Mouse (Mus musculus) spleen, adult 18-20 months (tissue): ENCODE results near the gene Mllt1.
"Not testable (repeated sequence)": the region's sequence is repeated elsewhere in the genome, so short reads cannot be mapped to it uniquely, and the experiment has no call there.

Experiments
- DNase-seq, 2 experiments: peaks; one replicate each; pipeline ENCODE4 v3.0.0; 2022; ENCODE audit warnings: mixed read lengths in 2 of 2

Gene Mllt1

DNA sequence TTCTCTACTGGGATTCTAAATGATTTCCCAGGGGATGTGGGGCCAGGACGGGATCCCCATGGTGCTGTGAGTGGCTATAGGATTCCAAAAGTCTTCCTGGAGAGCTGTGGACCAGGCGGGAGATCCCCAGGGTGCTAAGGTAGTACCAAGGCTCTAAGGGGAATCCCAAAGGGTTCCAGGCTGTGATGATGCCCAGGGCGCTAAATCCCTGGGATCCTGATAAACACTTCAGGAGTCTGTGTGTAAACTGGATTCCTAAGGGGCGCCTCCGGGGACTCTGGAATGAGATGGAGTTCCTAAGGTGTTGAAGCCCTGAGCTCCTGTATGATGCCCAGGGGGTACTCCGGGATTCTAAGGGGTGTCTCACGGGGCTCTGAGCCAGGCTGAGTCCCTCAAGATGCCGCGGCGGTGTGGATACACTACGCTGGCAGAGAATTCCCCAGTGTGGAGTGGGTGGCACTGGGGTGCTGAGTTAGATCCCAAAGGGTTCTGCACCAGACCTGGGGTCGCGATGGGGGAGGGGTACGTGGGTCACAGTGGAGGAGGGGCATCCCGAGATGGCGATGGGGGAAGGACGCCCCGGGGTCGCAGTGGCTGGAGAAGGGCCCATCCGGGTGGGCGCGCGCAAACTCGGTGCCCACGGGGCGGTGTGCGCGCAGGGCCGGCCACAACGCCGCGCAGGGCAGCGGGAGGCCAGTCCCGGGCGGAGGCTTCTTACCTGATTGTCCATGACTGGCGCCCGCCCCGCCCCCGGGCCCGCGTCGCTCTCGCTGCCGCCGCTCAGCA, 477 bp downstream of the Mllt1 start:
- DNase-seq = no peak

DNA sequence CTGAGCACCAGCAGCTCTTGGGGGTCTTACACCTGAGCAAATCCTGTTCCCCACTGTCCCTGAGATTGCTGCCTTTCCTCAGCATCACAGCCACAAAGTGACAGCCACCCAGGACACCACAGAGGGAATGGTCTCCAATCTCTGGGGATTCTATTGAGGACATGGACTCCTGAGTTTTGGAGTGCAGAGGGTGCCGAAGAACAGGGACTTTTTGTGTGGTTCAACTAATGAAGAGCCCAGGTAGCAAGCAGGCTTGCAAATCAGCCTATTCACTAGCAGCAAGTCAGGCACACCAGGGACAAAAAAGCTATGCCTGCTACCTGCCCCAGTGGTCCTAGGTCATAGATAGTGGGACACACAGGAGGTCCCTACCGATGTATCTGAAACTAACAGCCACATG, 1.8 kb downstream of the Mllt1 start:
- DNase-seq = no peak

DNA sequence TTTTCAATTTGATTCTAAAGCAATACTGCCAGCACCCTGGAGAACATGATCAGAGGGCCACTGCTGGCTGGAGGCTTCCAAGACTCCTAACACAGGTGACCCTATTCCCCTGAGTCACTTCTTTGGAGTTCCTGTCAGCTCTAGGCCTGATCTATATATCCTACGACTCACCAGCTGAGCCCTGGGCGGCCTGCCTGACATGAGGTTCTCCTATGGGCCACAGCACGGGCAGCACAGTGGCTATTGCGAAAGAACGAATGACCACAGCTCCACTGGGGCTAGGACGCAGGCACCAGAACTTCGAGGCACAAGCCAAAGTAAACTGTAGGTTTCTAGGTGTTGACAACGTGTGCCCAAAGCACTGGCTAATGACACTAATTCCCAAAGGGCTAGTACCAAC, 5.2 kb downstream of the Mllt1 start:
- DNase-seq = no peak

DNA sequence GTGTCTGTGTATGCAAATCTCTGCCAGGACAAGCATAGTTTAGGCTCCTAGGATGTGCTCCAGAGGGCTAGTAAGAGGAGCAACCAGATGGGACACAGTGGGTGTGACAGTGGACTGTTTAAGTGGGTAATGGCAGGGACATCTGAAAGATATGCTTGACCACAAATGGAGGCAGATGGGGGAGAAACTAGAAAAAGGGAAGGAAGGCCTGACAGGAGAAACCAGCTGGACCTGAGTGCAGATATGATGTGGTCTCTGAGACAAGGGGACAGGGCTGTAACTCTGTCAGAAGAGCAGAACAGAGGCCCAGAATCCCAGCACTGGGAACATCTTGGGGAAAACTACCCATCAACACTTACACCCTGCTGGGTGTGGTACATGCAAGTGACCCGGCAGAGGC, 5.7 kb downstream of the Mllt1 start:
- DNase-seq = no peak

DNA sequence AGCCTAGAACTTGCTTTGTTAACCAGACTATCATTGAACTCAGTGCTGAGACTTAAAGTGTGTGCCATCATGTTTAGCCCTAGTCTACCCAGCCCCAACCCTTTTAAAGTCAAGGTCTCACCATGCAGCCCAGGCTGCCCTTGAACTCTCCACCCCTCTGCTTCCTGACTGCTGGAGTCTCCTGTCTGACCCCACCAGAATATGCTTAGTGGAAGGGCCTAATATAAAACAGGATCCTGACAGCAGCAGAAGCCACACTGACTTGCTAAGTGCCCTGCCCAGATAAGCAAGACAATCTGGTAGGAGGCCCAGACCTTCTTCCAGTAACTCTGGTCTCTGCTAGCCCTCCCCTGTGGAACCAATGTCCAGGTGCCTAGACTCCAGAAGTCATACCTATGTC, 6.1 kb downstream of the Mllt1 start:
- DNase-seq = no peak

DNA sequence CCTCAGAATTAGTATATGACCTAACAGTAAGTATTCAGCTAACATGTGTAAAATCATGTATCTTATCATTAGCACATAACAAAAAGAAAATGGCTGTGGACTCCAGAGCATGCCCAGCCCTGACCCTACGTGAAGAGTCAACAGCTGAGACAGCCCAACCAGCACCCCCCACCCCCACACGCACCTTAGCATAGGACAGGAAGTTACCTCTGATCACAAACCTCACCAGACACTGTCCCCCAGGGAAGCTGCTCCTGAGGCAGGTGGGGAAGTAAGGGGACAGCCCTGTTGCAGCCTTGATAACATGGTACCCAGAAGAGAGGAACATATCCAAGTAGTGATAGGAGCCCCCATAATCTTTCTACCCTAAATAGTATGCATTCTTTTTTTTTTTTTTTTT, 9.2 kb downstream of the Mllt1 start:
- DNase-seq = no peak

DNA sequence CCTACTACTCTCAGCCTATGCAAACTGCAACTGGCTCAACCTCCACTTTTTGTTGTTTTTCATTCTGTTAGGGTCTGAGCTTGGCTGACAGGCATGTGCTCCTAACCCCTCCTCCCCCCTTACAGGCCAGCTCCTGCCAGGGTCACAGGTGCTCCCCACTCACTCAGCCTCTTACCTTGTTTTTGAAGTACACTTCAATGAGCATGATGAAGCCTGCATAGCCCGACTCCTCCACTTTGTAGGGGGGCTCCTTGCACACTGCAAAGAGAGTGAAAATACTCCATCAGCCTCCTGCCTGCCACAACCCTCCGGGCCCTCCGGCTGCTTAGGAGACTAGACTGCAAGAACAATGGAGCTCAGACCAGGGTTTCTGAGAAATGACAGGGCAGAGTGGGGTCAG, 15.5 kb downstream of the Mllt1 start:
- DNase-seq = no peak

DNA sequence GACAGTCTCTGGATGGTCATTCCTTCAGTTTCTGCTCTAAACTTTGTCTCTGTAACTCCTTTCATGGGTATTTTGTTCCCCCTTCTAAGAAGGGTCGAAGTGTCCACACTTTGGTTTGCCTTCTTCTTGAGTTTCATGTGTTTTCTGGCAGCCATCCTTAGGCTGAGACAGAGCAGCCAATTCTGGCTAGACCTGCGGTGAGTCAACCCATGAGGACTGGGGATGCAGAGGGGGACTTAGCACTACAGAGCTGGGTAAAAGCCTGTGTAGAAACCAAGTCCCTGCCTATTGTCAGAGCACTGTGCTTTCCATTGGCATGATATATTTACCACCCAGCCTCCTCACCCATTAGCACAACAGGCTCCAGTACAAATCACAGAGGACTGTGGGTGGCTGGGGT, 18.0 kb downstream of the Mllt1 start:
- no peak for DNase-seq

DNA sequence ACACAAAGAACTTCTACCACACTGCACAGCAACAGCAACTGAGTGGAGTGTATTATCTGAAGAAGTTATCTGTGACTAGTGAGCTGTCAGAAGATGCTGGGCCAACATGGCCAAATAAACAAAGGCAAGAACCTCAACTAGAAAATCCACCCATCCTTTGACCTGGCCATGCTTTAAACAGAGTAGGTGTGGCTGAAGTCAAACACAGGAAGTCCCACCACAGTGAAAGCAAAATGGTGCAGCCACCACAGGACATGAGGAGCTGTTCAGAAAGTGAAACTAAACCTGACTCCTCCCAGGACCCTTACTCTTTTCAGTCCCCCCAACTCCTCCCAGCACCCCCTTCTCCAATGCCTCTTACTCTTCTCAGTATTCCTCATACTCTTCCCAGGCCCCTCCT, 21.8 kb downstream of the Mllt1 start:
- DNase-seq = no peak

DNA sequence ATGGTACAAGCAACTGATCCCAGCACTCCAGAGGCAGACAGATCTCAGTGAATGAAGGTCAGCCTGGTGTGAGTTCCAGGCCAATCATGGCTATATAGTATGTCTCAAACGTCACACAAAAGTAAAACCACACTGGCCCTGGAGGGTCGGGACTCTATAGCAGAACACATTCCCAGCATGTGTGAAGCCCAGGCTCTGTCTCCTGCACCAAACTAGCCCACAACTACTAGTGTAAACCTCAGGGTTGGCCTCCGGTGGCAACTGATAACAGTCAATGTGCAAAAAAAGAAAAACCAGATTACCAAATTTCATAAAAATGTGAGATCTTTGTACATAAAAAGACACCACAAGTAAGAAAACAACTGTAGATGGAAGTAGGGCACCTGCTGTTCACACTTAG, 22.2 kb downstream of the Mllt1 start:
- no peak for DNase-seq

DNA sequence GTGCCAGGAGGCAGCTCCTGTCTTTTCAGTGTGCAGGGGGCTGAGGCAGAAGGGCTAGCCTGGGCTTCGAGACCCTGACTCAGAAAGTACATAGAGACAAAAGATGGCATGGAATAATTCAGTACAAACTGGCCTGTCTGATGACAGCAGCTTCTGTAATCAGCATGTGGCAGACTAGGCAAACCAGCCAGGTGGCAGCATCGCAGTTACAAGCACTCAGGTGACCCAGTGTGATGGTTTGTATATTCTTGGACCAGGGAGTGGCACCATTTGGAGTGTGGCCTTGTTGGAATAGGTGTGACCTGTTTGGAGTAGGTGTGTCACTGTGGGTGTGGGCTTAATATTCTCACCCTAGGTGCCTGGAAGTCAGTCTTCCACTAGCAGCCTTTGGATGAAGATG, 25.5 kb downstream of the Mllt1 start:
- DNase-seq = not testable (repeated sequence)

DNA sequence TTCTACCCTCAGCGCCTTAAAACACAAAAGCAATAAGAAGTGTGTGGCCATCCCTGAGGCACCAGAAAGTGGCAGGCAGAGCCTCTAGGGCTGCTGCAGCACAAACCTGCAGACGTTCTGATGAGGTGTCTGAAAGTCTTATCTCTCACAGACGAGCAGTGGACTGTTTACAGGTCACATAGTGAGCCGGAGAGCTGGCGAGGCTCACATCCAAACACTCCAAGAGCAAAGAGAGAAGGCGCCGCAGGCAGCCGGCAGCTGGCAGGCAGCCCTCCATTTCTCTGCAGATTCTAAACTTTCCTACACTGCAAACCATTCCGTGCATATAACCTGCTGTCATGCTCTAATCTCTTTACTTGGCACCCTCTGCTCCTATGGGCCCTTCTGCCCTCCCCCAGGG, 27.3 kb downstream of the Mllt1 start:
- DNase-seq = no peak

DNA sequence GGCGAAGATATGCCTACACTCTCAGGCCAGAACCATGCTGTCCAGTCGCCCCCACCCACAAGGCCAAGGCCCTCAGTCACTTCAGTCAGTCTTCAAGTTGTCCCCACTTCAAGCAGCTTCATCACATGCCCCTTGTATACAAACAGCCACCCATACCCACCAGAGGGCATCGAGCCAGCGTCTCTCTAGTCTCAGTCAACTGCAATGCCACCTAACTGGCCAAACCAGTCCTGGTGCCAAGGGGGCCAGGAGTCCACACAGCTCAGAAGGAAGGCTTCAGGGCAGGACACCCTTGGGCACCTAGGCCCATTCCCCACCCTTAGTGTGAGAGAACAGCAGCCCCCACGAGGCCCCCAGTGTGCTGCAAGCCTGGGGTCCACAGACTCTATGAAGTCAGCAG, 28.1 kb downstream of the Mllt1 start:
- no peak for DNase-seq

DNA sequence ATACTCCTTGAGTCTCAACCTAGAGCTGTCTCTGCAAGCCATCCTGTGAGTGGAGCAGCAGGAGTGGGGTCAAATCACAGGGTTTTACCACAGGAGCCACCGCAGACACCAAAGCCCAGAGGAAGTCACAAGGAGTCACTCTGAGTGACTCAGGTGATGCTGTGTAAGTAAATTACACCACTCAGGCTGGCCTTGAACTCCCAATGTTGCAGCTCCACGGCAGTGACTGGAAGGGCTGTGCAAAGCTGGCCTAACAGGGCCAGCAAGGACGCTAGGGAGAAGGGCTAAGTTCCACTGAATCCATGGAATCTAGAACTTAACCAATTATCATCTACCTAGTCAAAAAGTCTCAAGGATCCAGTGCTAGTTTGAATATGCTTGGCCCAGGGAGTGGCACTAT, 29.0 kb downstream of the Mllt1 start:
- no peak for DNase-seq

DNA sequence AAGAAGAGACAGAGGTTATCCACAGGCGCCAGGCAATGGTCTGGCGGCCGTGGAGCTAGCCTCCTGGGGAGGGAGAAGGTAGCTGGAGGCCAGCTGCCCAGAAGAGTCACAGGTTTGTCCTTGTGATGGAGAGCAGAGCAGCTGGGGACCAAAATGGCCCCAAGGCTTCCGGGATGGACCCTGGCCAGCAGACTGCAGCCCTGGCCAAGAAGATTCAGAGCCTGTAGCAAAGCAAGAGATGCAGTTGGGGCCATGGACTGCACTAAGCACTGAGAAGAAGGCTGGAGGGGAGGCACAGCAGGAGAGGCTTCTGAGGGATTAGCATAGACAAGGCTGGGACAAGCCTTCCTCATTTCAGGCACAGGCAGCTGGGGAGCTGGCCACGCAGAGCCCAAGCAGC, 32.5 kb downstream of the Mllt1 start:
- no peak for DNase-seq

DNA sequence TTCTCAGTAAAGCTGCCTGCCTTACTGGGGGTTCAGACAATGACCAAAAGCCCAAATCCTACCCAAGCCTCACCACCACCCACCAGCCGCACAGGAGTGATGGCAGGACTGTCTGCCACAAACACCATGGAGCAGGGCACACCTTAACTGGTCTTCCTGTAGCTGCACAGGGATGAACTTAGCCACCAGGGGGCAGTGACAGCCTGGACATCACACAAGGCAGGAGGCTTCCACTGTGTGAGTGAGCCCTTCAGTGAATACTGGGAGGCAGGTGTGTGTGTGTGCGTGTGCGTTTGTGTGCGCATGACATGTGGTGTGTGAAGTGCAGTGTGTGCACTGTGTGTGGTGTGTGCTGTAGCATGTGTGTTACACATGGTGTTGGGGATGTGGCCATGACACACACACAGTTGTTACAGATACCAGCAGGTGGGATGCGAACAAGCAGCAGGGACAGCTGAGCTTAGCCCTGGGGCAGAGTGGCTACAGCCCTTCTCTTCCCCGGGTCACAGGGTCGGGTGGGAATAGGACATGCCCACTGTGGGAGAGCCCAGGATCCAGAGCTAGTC, 37.5 kb downstream of the Mllt1 start:
- peak; percentile 61 to 80 for DNase-seq

DNA sequence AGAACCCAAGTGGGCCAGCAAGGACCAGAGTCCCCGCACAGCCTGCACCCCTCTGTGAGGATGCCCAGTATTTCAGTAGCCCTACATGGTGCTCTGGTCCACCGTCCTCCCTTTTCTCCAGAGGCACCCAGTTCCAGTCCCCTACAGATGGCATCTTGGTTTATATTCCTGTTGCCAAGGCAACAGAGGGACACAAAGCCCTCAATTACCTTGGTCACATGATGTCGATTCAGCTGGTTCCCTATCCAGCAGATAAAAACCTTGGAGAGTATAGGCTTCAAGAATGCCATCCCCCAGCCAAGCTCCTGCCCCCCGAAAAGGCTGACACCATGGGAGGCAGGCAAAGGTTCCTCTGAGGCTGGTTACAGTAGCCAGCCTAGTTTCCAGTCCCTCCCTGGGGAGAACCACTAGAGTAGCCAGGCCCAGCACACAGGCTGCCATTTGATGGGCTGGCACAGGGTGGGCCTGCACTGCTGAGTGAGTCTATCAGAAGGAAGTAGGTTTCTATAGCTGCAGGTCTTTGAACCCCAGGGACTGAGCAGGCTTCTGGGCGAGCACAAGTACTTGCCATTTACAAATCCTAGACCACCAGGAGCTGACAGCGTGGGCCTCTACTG, 38.6 kb downstream of the Mllt1 start:
- DNase-seq = no peak

DNA sequence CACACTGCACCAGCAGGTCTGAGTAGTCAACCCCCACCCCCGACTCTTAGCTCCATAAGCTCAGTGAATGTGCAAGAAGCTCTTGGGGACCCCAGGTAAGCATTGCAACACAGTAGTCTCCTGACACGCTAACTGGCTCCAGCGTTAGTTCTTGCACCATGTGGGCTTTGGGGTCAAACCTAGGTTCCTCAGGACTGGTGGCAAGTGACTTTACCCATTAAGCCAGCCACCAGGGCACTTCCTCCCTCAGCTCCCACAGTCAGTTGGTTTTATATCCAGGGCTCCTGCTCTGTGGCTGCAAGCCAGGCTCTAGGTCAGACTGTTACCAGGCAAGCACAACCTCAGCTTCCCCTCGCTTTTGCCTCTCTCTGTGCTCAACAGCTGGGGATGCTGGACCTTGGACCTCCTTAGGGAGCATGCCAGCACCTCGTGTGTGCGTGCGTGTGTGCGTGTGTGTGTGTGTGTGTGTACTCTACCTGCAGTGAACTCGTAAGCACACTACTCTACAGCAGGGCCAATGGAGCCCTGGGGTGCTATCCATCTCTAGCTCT, 39.8 kb downstream of the Mllt1 start:
- DNase-seq = no peak

DNA sequence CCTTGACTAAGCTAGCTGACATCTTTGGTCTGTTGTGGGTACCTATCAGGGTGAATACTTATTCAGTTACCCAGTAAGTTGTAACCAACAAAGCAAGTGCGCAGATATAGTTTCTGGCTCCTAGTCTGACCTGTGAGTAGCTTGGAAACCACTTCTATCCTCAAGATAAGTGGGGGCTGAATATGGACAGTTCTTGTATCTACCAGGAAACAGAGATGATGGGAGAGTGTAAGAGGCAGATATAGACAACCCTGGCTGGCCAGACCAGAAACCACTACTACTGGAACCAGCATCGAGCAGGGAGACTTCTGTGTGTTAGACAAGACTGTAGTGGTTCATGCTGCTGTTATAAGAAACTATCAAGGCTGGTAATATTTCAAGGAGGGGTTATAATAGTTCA, 45.2 kb downstream of the Mllt1 start:
- no peak for DNase-seq

DNA sequence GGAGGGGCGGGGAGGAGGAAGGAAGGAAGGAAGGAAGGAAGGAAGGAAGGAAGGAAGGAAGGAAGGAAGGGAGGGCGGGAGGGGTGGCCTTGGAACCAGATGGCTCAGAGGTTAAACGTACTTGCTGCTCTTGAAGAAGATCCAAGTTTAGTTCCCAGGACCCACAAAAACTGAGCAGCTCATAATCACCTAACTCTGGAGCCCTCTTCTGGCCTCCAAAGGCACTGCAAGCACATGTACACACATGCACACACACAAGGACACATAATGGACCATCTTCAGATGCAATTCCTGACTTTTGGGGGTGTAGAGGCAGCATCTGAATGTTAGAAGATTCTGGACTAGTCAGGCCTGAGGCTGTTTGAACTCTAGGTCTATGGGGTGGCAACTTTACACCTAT, 47.2 kb downstream of the Mllt1 start:
- no peak for DNase-seq

DNA sequence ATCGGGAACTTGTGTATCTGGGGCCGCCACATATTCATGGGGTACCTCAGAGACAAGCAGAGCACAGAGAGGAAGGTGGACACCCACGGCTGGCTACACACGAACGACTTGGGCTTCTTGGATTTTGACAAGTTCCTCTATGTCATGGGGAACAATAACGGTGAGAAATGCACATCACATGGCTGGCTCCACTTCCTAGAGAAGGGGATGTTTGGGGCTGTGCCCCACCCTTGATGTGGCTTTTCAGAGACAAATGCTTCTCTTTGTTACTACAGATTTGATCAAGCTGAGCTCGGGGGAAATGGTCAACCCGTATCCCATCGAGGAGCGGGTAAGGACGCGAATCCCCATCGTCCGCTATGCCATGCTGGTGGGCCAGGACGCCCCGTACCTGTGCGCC, 50.4 kb downstream of the Mllt1 start:
- no peak for DNase-seq

DNA sequence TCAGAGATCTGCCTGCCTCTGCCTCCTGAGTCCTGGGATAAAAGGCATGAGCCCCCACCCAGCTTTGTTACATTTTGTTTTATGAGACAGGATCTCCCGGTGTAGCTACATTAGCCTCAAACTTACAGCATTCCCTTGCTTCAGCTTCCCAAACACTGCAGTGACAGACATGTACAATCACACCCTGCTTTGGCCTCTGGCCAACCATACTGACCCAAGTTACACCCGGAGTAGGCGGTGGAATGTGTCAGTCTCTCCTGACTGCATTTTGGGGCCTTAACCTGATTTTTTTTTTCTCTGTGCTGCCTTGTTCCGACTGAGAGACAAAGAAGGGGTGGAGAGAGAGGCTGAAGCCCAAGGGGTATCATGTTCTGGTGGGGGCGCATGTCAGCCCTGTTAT, 50.9 kb downstream of the Mllt1 start:
- DNase-seq = no peak

DNA sequence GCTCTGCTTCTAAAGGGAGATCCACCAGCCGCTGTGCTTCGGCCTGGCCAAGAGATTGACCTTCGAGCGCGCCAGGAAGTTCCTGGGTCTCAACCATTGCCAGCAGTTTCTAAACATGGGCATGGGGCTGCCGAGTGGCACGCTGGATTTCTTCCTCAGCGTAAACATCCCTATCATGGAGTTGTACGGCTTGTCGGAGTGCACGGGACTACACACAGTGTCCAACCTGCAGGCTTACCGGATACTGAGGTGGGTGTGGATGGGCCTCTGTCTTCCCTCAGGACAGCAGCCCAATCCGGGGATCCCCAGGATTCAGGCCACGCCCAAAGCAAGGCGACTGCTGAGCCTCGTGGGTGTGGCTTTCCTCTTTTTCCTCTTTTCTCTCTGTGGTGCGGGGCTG, 51.6 kb downstream of the Mllt1 start:
- no peak for DNase-seq

DNA sequence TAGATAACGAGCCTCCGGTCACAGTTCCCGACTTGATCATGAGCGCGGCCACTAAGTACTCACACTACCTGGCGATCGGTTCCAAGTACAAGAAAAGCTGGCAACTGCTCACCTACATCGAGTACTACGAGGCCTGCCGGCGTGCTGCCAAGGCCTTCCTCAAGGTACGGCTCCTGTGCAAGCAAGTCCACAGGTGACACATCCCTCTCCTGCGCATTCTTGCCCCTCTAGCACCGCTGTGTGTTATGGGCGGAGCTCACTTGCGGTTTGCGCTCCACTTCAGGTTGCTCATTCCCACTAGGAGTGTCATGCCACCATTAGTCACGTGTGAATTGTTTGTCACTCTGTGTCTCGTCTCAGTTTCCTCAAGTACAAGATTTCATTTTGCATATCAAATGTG, 57.8 kb downstream of the Mllt1 start:
- no peak for DNase-seq
